Mouse (Mus musculus): Measurements from ENCODE around the gene Gm17304.

Gm17304 gene

GRCm38 (mm10) chr5:106623337-106623736 is 14.4 kb downstream of the Gm17304 start:
- no peak for DNase-seq (ENCODE audit: low spot score in 2 of 2)

- no peak for DNase-seq (ENCODE audit: low spot score in 2 of 2)
Observed at GRCm38 (mm10) chr5:106628369-106629149, 19.7 kb downstream of the Gm17304 start.

GRCm38 (mm10) chr5:106636423-106636946 is 27.6 kb downstream of the Gm17304 start:
- DNase-seq (ENCODE audit: low spot score in 2 of 2): no peak

GRCm38 (mm10) chr5:106639627-106640026 is 30.7 kb downstream of the Gm17304 start:
- DNase-seq (ENCODE audit: low spot score in 2 of 2): no peak

GRCm38 (mm10) chr5:106640235-106640809 is 31.4 kb downstream of the Gm17304 start:
- DNase-seq (ENCODE audit: low spot score in 2 of 2): no peak

- DNase-seq (ENCODE audit: low spot score in 2 of 2): no peak
Observed at GRCm38 (mm10) chr5:106641876-106642275, 33.0 kb downstream of the Gm17304 start.

GRCm38 (mm10) chr5:106643434-106643833 is 34.5 kb downstream of the Gm17304 start:
- no peak for DNase-seq (ENCODE audit: low spot score in 2 of 2)

GRCm38 (mm10) chr5:106649441-106649840 is 40.5 kb downstream of the Gm17304 start:
- DNase-seq (ENCODE audit: low spot score in 2 of 2): no peak

GRCm38 (mm10) chr5:106649995-106650394 is 41.1 kb downstream of the Gm17304 start:
- DNase-seq (ENCODE audit: low spot score in 2 of 2): no peak

GRCm38 (mm10) chr5:106652220-106652753 is 43.4 kb downstream of the Gm17304 start:
- DNase-seq (ENCODE audit: low spot score in 2 of 2): no peak

GRCm38 (mm10) chr5:106652790-106653328 is 44.0 kb downstream of the Gm17304 start:
- no peak for DNase-seq (ENCODE audit: low spot score in 2 of 2)

Measured in spleen, postnatal 14 days (tissue).